Mouse (Mus musculus) limb, embryonic 13.5 days (tissue): Measurements from ENCODE around the gene Plch1. TPM values are rescaled to one million over a fixed set of nuclear protein-coding genes. Genes with fewer than 3 reads are reported as not detected.

ENCODE experiments used
- ATAC-seq: fragments of 200-750 bp; cut with Nextera tagmentation; 2 replicates; pipeline ENCODE4 v1.8.0; 2017; ENCODE audit warnings: low read depth, moderate number of reproducible peaks, moderate TSS enrichment; ENCODE audit not compliant: low FRiP score
- H3K27ac ChIP-seq: fragments of 300-500 bp; sonication (generic); 2 replicates; pipeline ENCODE4 v1.5.1; 2015; ENCODE audit warnings: inconsistent platforms, mild to moderate bottlenecking, moderate library complexity
- H3K27me3 ChIP-seq: fragments of 300-500 bp; sonication (generic); 2 replicates; pipeline ENCODE4 v1.6.1; 2015; ENCODE audit warnings: mild to moderate bottlenecking, inconsistent platforms
- H3K36me3 ChIP-seq: fragments of 300-500 bp; sonication (generic); 2 replicates; pipeline ENCODE4 v1.6.1; 2015; ENCODE audit warnings: inconsistent platforms, mild to moderate bottlenecking, moderate library complexity
- H3K4me1 ChIP-seq: fragments of 300-500 bp; sonication (generic); 2 replicates; pipeline ENCODE4 v1.6.1; 2015; ENCODE audit warnings: inconsistent platforms
- H3K4me2 ChIP-seq: fragments of 300-500 bp; sonication (generic); replicated peaks from 2 replicates; pipeline ENCODE4 v1.6.1; 2015; ENCODE audit warnings: inconsistent platforms, mild to moderate bottlenecking, moderate library complexity
- H3K4me3 ChIP-seq: fragments of 300-500 bp; sonication (generic); 2 replicates; pipeline ENCODE4 v1.5.1; 2015; ENCODE audit warnings: moderate library complexity, mild to moderate bottlenecking, inconsistent platforms
- H3K9ac ChIP-seq: fragments of 300-500 bp; sonication (generic); 2 replicates; pipeline ENCODE4 v1.6.1; 2015; ENCODE audit warnings: mild to moderate bottlenecking, inconsistent platforms
- H3K9me3 ChIP-seq: fragments of 300-500 bp; sonication (generic); 2 replicates; pipeline ENCODE4 v1.6.1; 2016; ENCODE audit warnings: inconsistent platforms
- WGBS: fragments of 180-500 bp; shearing (Covaris S2); methylation state at CpG from one replicate; pipeline ENCODE4 v1.1.7; 2015; 5-methylcytosine and 5-hydroxymethylcytosine counted together
- polyA plus RNA-seq: library from polyadenylated mRNA; unstranded; fragments of >200 nt; fragmentation: Nextera tagmentation; extraction: Ambion mirVana; gene quantifications from 2 replicates; pipeline ENCODE4 v1.2.1, GENCODE M21; 2015

The Plch1 gene
- polyA plus RNA-seq, 1 experiment from 2014 or later = 1.1 TPM

- H3K4me3 ChIP-seq = no peak overlapping the region
- no peak for ATAC-seq
- H3K9ac ChIP-seq = no peak overlapping the region
- H3K27ac ChIP-seq = no peak overlapping the region
- H3K36me3 ChIP-seq = no peaks in the 10 kb centered on the region
- H3K4me1 ChIP-seq = no peaks in the 10 kb centered on the region
- no peaks in the 10 kb centered on the region for H3K27me3 ChIP-seq
- no peaks in the 10 kb centered on the region for H3K9me3 ChIP-seq
- H3K4me2 ChIP-seq = no peak overlapping the region
- 84% methylated on average over 2 of the region's 2 CpGs for WGBS
These were observed 93.8 kb downstream of the Plch1 start for GRCm38 (mm10) chr3:63805496-63805895.

GRCm38 (mm10) chr3:63800685-63801084 lies 98.6 kb downstream of the Plch1 start:
- 88% methylated on average over 5 of the region's 5 CpGs for WGBS
- Histone ChIP-seq H3K4me1 (0 out of 2 replicates have a peak, but pooled peaks cover 3% of the 10 kb centered on the region), H3K4me3 (no peak overlapping the region), H3K36me3 (no peaks in the 10 kb centered on the region), H3K9ac (no peak overlapping the region), H3K4me2 (no peak overlapping the region), H3K9me3 (no peaks in the 10 kb centered on the region), H3K27ac (no peak overlapping the region), H3K27me3 (no peaks in the 10 kb centered on the region)
- ATAC-seq = no peak

- Histone ChIP-seq H3K4me2 (no peak overlapping the region), H3K4me1 (peaks cover 4% of the 10 kb centered on the region), H3K9ac (no peak overlapping the region), H3K9me3 (no peaks in the 10 kb centered on the region), H3K36me3 (no peaks in the 10 kb centered on the region), H3K4me3 (no peak overlapping the region), H3K27me3 (no peaks in the 10 kb centered on the region), H3K27ac (no peak overlapping the region)
- WGBS = 54% methylated on average over 5 of the region's 5 CpGs
- ATAC-seq = no peak
These were observed 112.4 kb downstream of the Plch1 start for GRCm38 (mm10) chr3:63786805-63787365.

- WGBS = 62% methylated on average over 7 of the region's 7 CpGs
These were observed 126.5 kb downstream of the Plch1 start for GRCm38 (mm10) chr3:63772617-63773305.

GRCm38 (mm10) chr3:63760821-63761220 lies 138.5 kb downstream of the Plch1 start:
- H3K9ac ChIP-seq = no peak overlapping the region
- no peak for ATAC-seq
- H3K4me3 ChIP-seq = no peak overlapping the region
- 69% methylated on average over 1 of the region's 1 CpGs for WGBS
- no peaks in the 10 kb centered on the region for H3K36me3 ChIP-seq
- H3K4me1 ChIP-seq = no peaks in the 10 kb centered on the region
- no peaks in the 10 kb centered on the region for H3K27me3 ChIP-seq
- no peak overlapping the region for H3K27ac ChIP-seq
- H3K4me2 ChIP-seq = no peak overlapping the region
- no peaks in the 10 kb centered on the region for H3K9me3 ChIP-seq

More at GRCm38 (mm10) chr3:63772617-63773305, 126.5 kb downstream of the Plch1 start:
- no peak for ATAC-seq
- H3K4me2 ChIP-seq = no peak overlapping the region
- H3K9me3 ChIP-seq = no peaks in the 10 kb centered on the region
- H3K4me1 ChIP-seq = no peaks in the 10 kb centered on the region
- H3K9ac ChIP-seq = no peak overlapping the region
- no peaks in the 10 kb centered on the region for H3K36me3 ChIP-seq
- no peaks in the 10 kb centered on the region for H3K27me3 ChIP-seq
- H3K4me3 ChIP-seq = no peak overlapping the region
- H3K27ac ChIP-seq = no peak overlapping the region

GRCm38 (mm10) chr3:63740073-63740472 lies 159.2 kb downstream of the Plch1 start:
- WGBS = 76% methylated on average over 2 of the region's 2 CpGs
- no peaks in the 10 kb centered on the region for H3K36me3 ChIP-seq
- H3K27ac ChIP-seq = no peak overlapping the region
- H3K9me3 ChIP-seq = no peaks in the 10 kb centered on the region
- no peaks in the 10 kb centered on the region for H3K27me3 ChIP-seq
- H3K9ac ChIP-seq = no peak overlapping the region
- no peak overlapping the region for H3K4me3 ChIP-seq
- no peaks in the 10 kb centered on the region for H3K4me1 ChIP-seq
- no peak for ATAC-seq
- H3K4me2 ChIP-seq = no peak overlapping the region

GRCm38 (mm10) chr3:63728325-63728724 lies 170.9 kb downstream of the Plch1 start:
- Histone ChIP-seq H3K27ac (no peak overlapping the region), H3K4me3 (no peak overlapping the region), H3K36me3 (no peaks in the 10 kb centered on the region), H3K4me1 (no peaks in the 10 kb centered on the region), H3K27me3 (no peaks in the 10 kb centered on the region), H3K9me3 (no peaks in the 10 kb centered on the region), H3K4me2 (no peak overlapping the region), H3K9ac (no peak overlapping the region)
- no peak for ATAC-seq
- 66% methylated on average over 1 of the region's 1 CpGs for WGBS

- H3K36me3 ChIP-seq = no peaks in the 10 kb centered on the region
- H3K4me2 ChIP-seq = no peak overlapping the region
- 59% methylated on average over 4 of the region's 4 CpGs for WGBS
- no peaks in the 10 kb centered on the region for H3K9me3 ChIP-seq
- H3K27me3 ChIP-seq = no peaks in the 10 kb centered on the region
- no peak for ATAC-seq
- no peak overlapping the region for H3K27ac ChIP-seq
- H3K9ac ChIP-seq = no peak overlapping the region
- H3K4me1 ChIP-seq = no peaks in the 10 kb centered on the region
- H3K4me3 ChIP-seq = no peak overlapping the region
These were observed 172.5 kb downstream of the Plch1 start for GRCm38 (mm10) chr3:63726667-63727342.

- H3K4me1 ChIP-seq = no peaks in the 10 kb centered on the region
- no peaks in the 10 kb centered on the region for H3K27me3 ChIP-seq
- no peaks in the 10 kb centered on the region for H3K36me3 ChIP-seq
- H3K9ac ChIP-seq = no peak overlapping the region
- no peak overlapping the region for H3K4me3 ChIP-seq
- no peak for ATAC-seq
- 60% methylated on average over 2 of the region's 2 CpGs for WGBS
- no peak overlapping the region for H3K27ac ChIP-seq
- no peaks in the 10 kb centered on the region for H3K9me3 ChIP-seq
- no peak overlapping the region for H3K4me2 ChIP-seq
These were observed 205.6 kb downstream of the Plch1 start for GRCm38 (mm10) chr3:63693694-63694093.

- H3K9me3 ChIP-seq = no peaks in the 10 kb centered on the region
- no peaks in the 10 kb centered on the region for H3K27me3 ChIP-seq
- H3K4me3 ChIP-seq = no peak overlapping the region
- no peak for ATAC-seq
- no peak overlapping the region for H3K27ac ChIP-seq
- WGBS = 84% methylated on average over 4 of the region's 4 CpGs
- no peak overlapping the region for H3K4me2 ChIP-seq
- no peaks in the 10 kb centered on the region for H3K4me1 ChIP-seq
- H3K9ac ChIP-seq = no peak overlapping the region
- H3K36me3 ChIP-seq = no peaks in the 10 kb centered on the region
These were observed 206.5 kb downstream of the Plch1 start for GRCm38 (mm10) chr3:63692727-63693126.

GRCm38 (mm10) chr3:63668779-63669178 lies 230.5 kb downstream of the Plch1 start:
- no peak overlapping the region for H3K9ac ChIP-seq
- WGBS = 62% methylated on average over 4 of the region's 4 CpGs
- no peak overlapping the region for H3K27ac ChIP-seq
- no peak overlapping the region for H3K4me3 ChIP-seq
- no peak overlapping the region for H3K4me2 ChIP-seq
- ATAC-seq = peak; percentile 69
- no peaks in the 10 kb centered on the region for H3K27me3 ChIP-seq
- H3K9me3 ChIP-seq = no peaks in the 10 kb centered on the region
- H3K36me3 ChIP-seq = no peaks in the 10 kb centered on the region
- H3K4me1 ChIP-seq = no peaks in the 10 kb centered on the region

GRCm38 (mm10) chr3:63665307-63665706 lies 234.0 kb downstream of the Plch1 start:
- ATAC-seq = no peak
- Histone ChIP-seq H3K9me3 (no peaks in the 10 kb centered on the region), H3K27ac (no peak overlapping the region), H3K9ac (no peak overlapping the region), H3K4me1 (no peaks in the 10 kb centered on the region), H3K4me2 (no peak overlapping the region), H3K36me3 (no peaks in the 10 kb centered on the region), H3K27me3 (no peaks in the 10 kb centered on the region), H3K4me3 (no peak overlapping the region)
- WGBS = 76% methylated on average over 3 of the region's 3 CpGs
